Mouse (Mus musculus) intestine, postnatal 0 days (tissue): ENCODE measurements around the gene Uqcr11. TPM values are rescaled to one million over a fixed set of nuclear protein-coding genes. Genes with fewer than 3 reads are reported as not detected.

Experiments used
- ATAC-seq: fragments of 200-750 bp; cut with Nextera tagmentation; 2 replicates; pipeline ENCODE4 v1.8.0; 2017; ENCODE audit warnings: mild to moderate bottlenecking, moderate TSS enrichment, moderate library complexity
- H3K27ac ChIP-seq: fragments of 300-500 bp; sonication (generic); 2 replicates; pipeline ENCODE4 v1.5.1; 2014; ENCODE audit warnings: mild to moderate bottlenecking, low read depth, low read length, moderate library complexity
- H3K27me3 ChIP-seq: fragments of 300-500 bp; sonication (generic); replicated peaks from 2 replicates; pipeline ENCODE4 v1.6.1; 2014; ENCODE audit warnings: low read length, mixed read lengths; ENCODE audit not compliant: control insufficient read depth, insufficient read depth
- H3K36me3 ChIP-seq: fragments of 300-500 bp; sonication (generic); 2 replicates; pipeline ENCODE4 v1.6.1; 2014; ENCODE audit warnings: mild to moderate bottlenecking, moderate library complexity; ENCODE audit not compliant: control insufficient read depth, insufficient read depth
- H3K4me1 ChIP-seq: fragments of 300-500 bp; sonication (generic); replicated peaks from 2 replicates; pipeline ENCODE4 v1.6.1; 2014; ENCODE audit warnings: antibody characterized with exemption, low read length, mixed read lengths; ENCODE audit not compliant: control insufficient read depth, insufficient read depth
- H3K4me2 ChIP-seq: fragments of 300-500 bp; sonication (generic); replicated peaks from 2 replicates; pipeline ENCODE4 v1.6.1; 2014; ENCODE audit warnings: low read depth, mild to moderate bottlenecking, moderate library complexity
- H3K4me3 ChIP-seq: fragments of 300-500 bp; sonication (generic); 2 replicates; pipeline ENCODE4 v1.5.1; 2014; ENCODE audit warnings: low read depth, low read length
- H3K9ac ChIP-seq: fragments of 300-500 bp; sonication (generic); 2 replicates; pipeline ENCODE4 v1.6.1; 2014; ENCODE audit warnings: mild to moderate bottlenecking, low read depth, low read length
- H3K9me3 ChIP-seq: fragments of 300-500 bp; sonication (generic); 2 replicates; pipeline ENCODE4 v1.6.1; 2016; ENCODE audit warnings: mixed run types; ENCODE audit not compliant: control insufficient read depth
- CTCF ChIP-seq: sonication (generic); IDR thresholded peaks from 2 replicates; pipeline ENCODE4 v1.5.1; 2016; ENCODE audit warnings: low read depth, mild to moderate bottlenecking, control low read depth, antibody characterized with exemption, moderate library complexity
- WGBS: fragments of 180-500 bp; shearing (Covaris S2); extraction: QIAGEN DNeasy Blood & Tissue Kit; methylation state at CpG from one replicate; pipeline ENCODE4 v1.1.7; 2014; 5-methylcytosine and 5-hydroxymethylcytosine counted together
- polyA plus RNA-seq: library from polyadenylated mRNA; unstranded; fragments of >200 nt; fragmentation: Nextera tagmentation; extraction: Ambion mirVana; gene quantifications from 2 replicates; pipeline ENCODE4 v1.2.1, GENCODE M21; 2015

The Uqcr11 gene
- polyA plus RNA-seq, 1 experiment from 2014 or later: 1,082 TPM

GRCm38 (mm10) chr10:80437973-80438372 lies 31.3 kb upstream of the Uqcr11 start:
- Histone ChIP-seq H3K9ac (no peak overlapping the region), H3K4me3 (no peak overlapping the region)

GRCm38 (mm10) chr10:80436276-80436675 lies 29.6 kb upstream of the Uqcr11 start:
- Histone ChIP-seq H3K4me2 (peak overlapping the region; percentile 40), H3K27me3 (no peaks in the 10 kb centered on the region), H3K36me3 (no peaks in the 10 kb centered on the region), H3K9me3 (no peaks in the 10 kb centered on the region), H3K9ac (no peak overlapping the region), H3K4me1 (peaks cover 18% of the 10 kb centered on the region), H3K27ac (peak overlapping the region; percentile 83), H3K4me3 (no peak overlapping the region)
- ATAC-seq: peak; percentile 30
- no peak for TF ChIP-seq CTCF
- 8% methylated on average over 9 of the region's 9 CpGs for WGBS

More at GRCm38 (mm10) chr10:80437973-80438372, 31.3 kb upstream of the Uqcr11 start:
- Histone ChIP-seq H3K9me3 (no peaks in the 10 kb centered on the region), H3K4me2 (no peak overlapping the region), H3K27me3 (no peaks in the 10 kb centered on the region), H3K36me3 (no peaks in the 10 kb centered on the region), H3K27ac (no peak overlapping the region), H3K4me1 (peaks cover 12% of the 10 kb centered on the region; the same call in 1 of the 2 replicates)
- no peak for ATAC-seq
- TF ChIP-seq CTCF: no peak
- 65% methylated on average over 4 of the region's 4 CpGs for WGBS

- Histone ChIP-seq H3K27me3 (no peaks in the 10 kb centered on the region), H3K4me3 (no peak overlapping the region), H3K36me3 (no peaks in the 10 kb centered on the region), H3K4me2 (peak overlapping the region; percentile 40), H3K9me3 (no peaks in the 10 kb centered on the region), H3K9ac (no peak overlapping the region), H3K4me1 (peaks cover 18% of the 10 kb centered on the region), H3K27ac (peak overlapping the region; percentile 83)
- peak; percentile 68 for ATAC-seq
- no peak for TF ChIP-seq CTCF
- WGBS: 30% methylated on average over 7 of the region's 7 CpGs
Measured at GRCm38 (mm10) chr10:80435764-80436163, 29.1 kb upstream of the Uqcr11 start.

- Histone ChIP-seq H3K4me2 (no peak overlapping the region), H3K9ac (no peak overlapping the region), H3K27ac (peak overlapping the region; percentile 54; the same call in 1 of the 2 replicates), H3K9me3 (no peaks in the 10 kb centered on the region), H3K4me1 (peaks cover 18% of the 10 kb centered on the region), H3K27me3 (no peaks in the 10 kb centered on the region), H3K4me3 (no peak overlapping the region), H3K36me3 (peaks cover under 1% of the 10 kb centered on the region; the same call in 1 of the 2 replicates)
- ATAC-seq: no peak
- WGBS: 82% methylated on average over 3 of the region's 3 CpGs
- no peak for TF ChIP-seq CTCF
Measured at GRCm38 (mm10) chr10:80434823-80435222, 28.2 kb upstream of the Uqcr11 start.

- no peak for ATAC-seq
- Histone ChIP-seq H3K36me3 (peaks cover 6% of the 10 kb centered on the region; the same call in 1 of the 2 replicates), H3K4me3 (no peak overlapping the region), H3K27me3 (no peaks in the 10 kb centered on the region), H3K27ac (0 out of 2 replicates have a peak overlapping the region, but pooled peaks have one; percentile 87), H3K4me1 (peaks cover 18% of the 10 kb centered on the region), H3K9ac (no peak overlapping the region), H3K4me2 (peak overlapping the region; percentile 82), H3K9me3 (no peaks in the 10 kb centered on the region)
- TF ChIP-seq CTCF: peak; percentile 43
- 9% methylated on average over 8 of the region's 8 CpGs for whole genome bisulfite sequencing
Measured at GRCm38 (mm10) chr10:80434233-80434592, 27.6 kb upstream of the Uqcr11 start.

- peaks cover 18% of the 10 kb centered on the region for H3K4me1 ChIP-seq
- H3K4me2 ChIP-seq: peak within 1 kb of the TSS; percentile 82
- H3K9ac ChIP-seq: peak within 1 kb of the TSS; percentile 92
- H3K4me3 ChIP-seq: peak within 1 kb of the TSS; percentile 99
- TF ChIP-seq CTCF: 0 out of 2 replicates have a peak, but pooled peaks have one; percentile 5
- peak within 1 kb of the TSS; percentile 87 for H3K27ac ChIP-seq
- H3K27me3 ChIP-seq: no peaks in the 10 kb centered on the region
- no peaks in the 10 kb centered on the region for H3K9me3 ChIP-seq
- under 1% methylated on average over 60 of the region's 61 CpGs for WGBS
- ATAC-seq: peak; percentile 89
- H3K36me3 ChIP-seq: peaks cover 11% of the 10 kb centered on the region; the same call in 1 of the 2 replicates
Measured at GRCm38 (mm10) chr10:80433513-80434232, 27.0 kb upstream of the Uqcr11 start, which contains the start of gene Tcf3. TSS of gene Tcf3 (minus strand) at chr10:80433647.
